Mouse (Mus musculus) left cerebral cortex, adult 18-20 months (tissue): ENCODE measurements around the gene Arhgap45. TPM values are rescaled to one million over a fixed set of nuclear protein-coding genes. Genes with fewer than 3 reads are reported as not detected.
"Not testable (repeated sequence)": the region's sequence is repeated elsewhere in the genome, so short reads cannot be mapped to it uniquely, and the experiment has no call there.

ENCODE experiments used
- DNase-seq, 2 experiments: peaks; one replicate each; pipeline ENCODE4 v3.0.0; 2021 to 2022; ENCODE audit warnings: low spot score in 2 of 2, mixed read lengths in 1 of 2
- total RNA-seq, 2 experiments: library from RNA; stranded (reverse); gene quantifications; 2 replicates each; pipeline ENCODE4 v1.2.3; 2021

Arhgap45 gene
- total RNA-seq, 2 experiments from 2014 or later: 3.7 to 4.1 TPM

DNA sequence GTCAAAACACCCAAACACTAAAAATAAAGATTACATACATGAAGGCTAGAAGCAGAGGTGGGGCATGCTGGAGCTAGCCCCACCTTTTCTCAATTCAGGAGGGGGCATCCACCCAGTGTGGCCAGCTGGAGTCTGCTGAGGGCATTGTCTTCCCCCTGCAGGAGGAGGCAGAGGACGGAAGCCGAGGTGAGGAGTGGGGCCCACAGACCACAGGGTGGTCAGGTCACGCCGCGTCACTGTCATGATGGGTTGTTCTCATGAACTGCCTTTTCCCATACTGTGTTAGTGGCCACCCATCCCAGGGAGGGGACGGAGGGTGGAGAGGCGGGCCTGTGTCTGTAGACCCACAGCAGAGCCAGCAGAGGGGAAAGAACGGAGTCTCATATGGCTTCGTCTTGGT lies 13.7 kb downstream of the Arhgap45 start:
- no peak for DNase-seq

- DNase-seq: no peak
Observed at GRCm38 (mm10) chr10:80030736-80031135, 14.3 kb downstream of the Arhgap45 start.

- no peak for DNase-seq
Observed at GRCm38 (mm10) chr10:80032799-80033480, 16.5 kb downstream of the Arhgap45 start.

DNA sequence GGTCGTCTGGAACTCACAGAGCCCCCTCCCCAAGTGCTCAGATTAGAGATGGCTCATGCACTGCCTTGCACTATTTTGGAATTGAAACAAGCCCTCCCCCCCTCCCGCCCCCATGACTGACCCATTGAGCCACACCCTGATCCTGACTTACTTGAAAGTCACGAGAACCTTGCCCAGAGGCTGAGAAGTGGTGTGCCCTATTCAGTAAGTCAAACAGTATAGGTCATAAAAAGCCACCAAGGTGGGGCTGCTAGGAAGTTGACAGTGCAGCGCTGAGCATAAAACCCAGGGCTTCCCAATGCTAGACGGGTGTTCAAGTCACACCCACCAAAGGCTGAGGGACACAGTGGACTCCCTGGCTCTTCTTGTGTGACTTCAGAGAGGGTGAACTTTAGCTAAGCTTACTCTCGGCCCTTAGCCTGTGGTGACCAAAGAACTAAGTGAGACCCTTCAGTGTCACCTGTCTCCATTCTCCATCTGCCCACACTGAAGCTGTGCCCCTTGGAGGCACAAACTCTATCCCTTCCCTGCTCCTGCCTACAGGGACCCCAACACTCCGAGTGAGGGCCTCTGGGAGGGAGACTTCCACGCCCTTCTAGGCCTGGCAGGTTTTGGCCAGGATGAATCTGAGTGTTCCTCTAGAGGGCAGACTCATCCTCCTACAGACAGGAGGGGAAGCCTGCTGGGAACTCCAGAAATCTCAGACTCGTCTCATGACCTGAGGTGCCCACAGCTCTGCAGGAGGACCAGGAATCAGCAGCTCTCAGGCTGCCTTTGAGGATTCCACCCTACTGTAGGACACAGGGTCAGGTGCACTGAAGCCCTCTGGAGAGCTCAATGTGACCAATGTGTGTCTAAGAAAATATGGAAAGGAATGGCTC lies 17.3 kb downstream of the Arhgap45 start:
- DNase-seq: no peak

- no peak for DNase-seq
Observed at GRCm38 (mm10) chr10:80035148-80035547, 18.7 kb downstream of the Arhgap45 start.

- DNase-seq: no peak
Observed at GRCm38 (mm10) chr10:80035686-80036085, 19.2 kb downstream of the Arhgap45 start.

GRCm38 (mm10) chr10:80036832-80037231 lies 20.4 kb downstream of the Arhgap45 start:
- DNase-seq: no peak

- DNase-seq: peak; percentile 93 to 97
Observed at GRCm38 (mm10) chr10:80039559-80039979, 23.1 kb downstream of the Arhgap45 start, which contains the start of gene Polr2e. Gene Polr2e, minus strand, starts transcription at chr10:80039795.

DNA sequence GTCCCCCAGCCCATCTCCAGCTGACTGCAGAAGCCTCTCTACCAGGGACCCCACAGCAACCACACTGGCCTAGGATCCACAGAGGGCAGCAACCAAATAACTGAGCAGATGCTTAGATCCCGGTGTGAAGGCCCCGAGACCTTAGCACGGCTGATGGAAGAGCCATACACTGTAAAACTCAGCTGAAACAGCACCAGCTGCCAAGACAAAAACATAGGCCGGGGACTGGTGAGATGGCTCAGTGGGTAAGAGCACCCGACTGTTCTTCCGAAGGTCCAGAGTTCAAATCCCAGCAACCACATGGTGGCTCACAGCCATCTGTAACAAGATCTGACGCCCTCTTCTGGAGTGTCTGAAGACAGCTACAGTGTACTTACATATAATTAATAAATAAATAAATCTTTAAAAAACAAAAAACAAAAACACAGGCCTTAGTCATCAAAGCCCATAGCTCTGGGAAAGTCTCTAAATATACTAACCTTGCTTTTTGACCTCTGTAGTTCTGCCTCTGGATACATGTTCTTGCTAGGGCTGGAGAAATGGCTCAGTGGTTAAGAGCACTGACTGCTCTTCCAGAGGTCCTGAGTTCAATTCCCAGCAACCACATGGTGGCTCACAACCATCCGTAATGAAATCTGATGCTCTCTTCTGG lies 25.1 kb downstream of the Arhgap45 start:
- DNase-seq: not testable (repeated sequence)

DNA sequence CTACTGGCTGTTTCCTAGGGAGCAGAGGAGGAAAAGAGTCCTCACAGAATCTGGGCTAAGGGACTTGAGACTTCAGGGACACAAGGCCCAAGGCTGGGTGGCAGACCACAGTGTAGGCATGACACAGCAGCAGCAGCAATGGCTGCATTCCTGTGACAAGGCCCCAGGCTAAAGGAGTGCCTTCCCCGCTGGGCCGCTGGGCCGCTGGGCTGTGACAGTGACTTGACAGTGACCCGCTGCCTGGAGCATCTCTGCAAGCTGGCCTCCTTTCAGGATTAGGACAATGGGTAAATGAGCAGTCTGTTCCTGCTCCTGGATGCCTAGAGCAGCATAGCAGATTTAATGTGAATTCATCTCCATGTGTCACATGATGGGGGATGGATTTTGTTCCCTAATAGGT lies 27.6 kb downstream of the Arhgap45 start:
- DNase-seq: no peak

GRCm38 (mm10) chr10:80045364-80045763 lies 28.9 kb downstream of the Arhgap45 start:
- not testable (repeated sequence) for DNase-seq

- no peak for DNase-seq
Observed at GRCm38 (mm10) chr10:80045766-80046165, 29.3 kb downstream of the Arhgap45 start.

GRCm38 (mm10) chr10:80047041-80047565 lies 30.6 kb downstream of the Arhgap45 start, which contains the start of gene Gpx4:
Gene Gpx4, plus strand, starts transcription at chr10:80047166.
- no peak for DNase-seq

DNA sequence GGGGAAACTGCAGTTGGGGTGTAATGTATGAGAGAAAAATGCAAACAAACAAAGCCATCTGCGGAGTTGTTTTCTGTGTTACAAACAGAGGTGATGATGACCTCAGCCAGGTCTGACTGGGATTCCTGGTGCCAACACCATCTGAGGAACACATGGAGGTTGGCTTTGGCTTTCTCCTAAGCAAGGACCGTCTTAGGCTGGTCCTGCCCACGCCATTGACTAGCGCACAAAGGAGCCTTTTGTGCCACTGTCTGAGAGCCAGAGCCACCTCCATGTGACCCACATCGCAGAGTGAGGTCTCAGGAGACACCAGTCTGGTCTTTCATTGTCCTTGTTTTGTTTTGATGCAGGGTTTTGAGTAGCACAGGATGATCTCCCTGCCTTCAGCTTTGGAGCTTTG lies 31.9 kb downstream of the Arhgap45 start:
- DNase-seq: no peak

GRCm38 (mm10) chr10:80048834-80049233 lies 32.4 kb downstream of the Arhgap45 start:
- DNase-seq: no peak

DNA sequence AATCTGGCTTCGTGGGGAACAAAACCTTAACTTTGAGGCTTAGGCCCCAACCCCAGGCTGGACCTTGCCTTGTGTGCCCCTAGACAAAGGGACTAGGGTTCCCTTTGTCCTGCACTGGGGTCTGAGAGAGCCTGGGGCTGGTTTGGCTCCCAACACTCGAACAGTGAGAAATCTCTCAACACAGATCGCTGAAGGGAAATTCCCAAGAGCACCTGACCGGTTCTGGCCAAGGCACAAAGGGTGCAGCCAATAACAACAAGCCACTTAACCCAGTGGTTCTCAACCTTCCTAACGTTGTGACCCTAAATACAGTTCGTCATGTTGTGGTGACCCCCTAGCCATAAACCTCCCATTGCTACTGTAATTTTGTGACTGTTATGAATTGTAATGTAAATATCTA lies 33.8 kb downstream of the Arhgap45 start:
- no peak for DNase-seq

DNA sequence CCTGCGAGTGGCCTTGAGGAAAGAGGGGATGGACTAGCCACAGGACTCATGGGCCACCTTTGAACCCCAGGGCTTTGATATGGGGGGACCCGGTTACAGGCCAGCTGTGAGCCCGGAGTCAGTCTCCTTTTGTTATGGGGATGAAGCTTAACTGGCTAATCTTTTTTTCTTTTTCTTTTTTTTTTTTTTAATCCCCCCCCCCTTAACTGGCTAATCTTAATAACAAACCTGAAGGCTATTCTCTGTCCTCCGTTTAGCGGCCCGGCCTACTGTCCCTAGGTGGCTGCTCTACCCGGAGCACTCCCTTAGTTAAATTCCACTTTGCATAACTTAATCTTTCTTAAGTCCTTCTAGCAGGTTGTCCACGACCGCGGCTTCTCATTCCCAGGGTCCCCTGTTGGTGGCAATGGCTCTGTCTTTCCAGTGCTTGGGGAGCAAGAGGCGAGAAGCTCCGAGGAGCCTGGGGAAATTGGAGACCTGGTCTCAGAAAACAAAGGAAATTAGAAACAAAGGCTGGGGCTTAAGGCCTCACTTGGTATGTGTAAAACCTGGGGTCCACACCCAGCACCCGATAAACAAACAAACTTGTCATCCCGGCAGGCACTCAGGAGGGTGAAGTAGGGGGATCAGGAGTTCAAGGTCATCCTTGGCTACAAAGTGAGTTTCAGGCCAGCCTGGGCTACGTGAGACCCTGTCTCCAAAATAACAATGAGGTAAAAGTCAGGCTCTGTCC lies 34.6 kb downstream of the Arhgap45 start:
- DNase-seq: no peak

DNA sequence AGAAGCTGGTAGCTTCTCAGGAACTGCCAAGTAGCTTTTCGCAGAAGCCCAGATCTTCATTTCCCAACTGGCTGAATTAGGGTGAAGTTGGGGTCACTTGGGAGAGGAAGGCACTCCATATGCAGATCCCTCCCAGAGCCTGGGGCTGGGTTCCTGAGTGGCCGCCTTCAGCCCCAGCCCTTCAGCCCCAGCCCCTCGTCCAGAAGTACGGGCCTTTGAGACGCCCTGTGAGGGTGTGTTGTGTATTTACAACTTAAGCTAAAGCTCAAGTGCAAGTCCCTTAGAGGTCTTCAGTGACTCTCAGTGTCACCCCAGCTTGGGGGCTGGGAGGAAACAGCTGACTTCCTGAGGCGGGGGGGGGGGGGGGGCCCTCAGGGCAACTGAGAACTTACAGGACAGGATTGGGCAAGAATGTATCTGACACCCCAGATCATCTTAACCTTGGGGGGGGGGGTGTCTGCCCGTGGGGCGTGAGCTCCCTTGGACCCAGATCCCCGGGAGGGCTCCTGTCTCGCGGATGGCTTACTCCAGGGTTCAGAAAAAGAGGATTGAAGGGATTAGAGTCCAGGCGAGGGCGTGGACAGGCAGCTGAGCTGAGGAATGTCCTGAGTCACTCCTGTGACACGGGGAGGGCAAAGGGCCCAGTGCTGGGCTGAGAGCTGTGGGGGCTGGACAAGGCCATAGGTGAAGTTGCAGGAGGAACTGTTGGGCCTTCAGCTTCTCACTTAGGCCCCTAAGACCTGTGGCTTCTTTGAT lies 35.3 kb downstream of the Arhgap45 start:
- DNase-seq: no peak

DNA sequence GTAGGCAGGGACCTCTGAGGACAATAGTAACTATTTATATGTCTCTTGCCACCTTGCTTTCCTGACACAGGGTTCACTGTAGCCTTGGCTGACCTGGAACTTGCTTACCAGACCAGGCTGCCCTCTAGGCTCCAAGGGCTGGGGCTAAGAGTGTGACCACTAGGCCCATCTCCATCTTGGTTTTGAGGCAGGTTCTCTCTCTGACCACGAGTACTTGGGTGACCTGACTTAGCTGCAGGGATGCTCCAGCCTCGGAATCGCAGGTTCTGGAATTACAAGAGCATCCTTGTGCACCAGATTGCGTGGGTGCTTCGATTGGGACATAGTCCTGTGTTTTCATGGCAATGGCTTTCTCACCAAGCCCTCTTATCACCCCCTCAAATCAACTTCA lies 35.9 kb downstream of the Arhgap45 start:
- no peak for DNase-seq

DNA sequence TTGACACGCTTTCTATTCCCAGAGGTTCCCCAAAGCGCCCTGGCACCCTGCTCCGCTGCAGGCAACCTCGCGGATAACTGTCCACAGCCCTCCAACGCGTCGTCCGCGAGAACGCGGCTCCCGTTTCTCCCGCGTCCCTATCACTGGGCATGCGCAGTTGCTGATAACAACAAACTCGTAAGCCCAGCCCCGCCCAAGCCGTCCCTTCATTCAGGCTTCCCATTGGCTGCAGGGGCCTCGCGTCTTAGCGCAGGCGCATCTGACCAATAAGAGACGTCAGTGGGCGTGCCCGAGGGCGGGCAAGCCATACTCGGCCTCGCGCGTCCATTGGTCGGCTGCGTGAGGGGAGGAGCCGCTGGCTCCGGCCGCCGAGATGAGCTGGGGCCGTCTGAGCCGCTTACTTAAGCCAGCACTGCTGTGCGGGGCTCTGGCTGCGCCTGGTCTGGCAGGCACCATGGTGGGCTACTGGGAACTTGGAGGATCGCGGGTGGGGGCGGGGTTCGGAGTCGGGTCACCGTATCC lies 36.9 kb downstream of the Arhgap45 start:
- peak; percentile 99 to 100 for DNase-seq
